Mouse (Mus musculus): ENCODE results near the gene Tmx4. TPM values are rescaled to one million over a fixed set of nuclear protein-coding genes. Genes with fewer than 3 reads are reported as not detected.
"Not testable (repeated sequence)": the region's sequence is repeated elsewhere in the genome, so short reads cannot be mapped to it uniquely, and the experiment has no call there.

The Tmx4 gene
- polyA plus RNA-seq, 1 experiment from 2014 or later: 22.2 TPM

GRCm38 (mm10) chr2:134640398-134640797, 3.5 kb downstream of the Tmx4 start:
- H3K4me1 ChIP-seq (replicated peaks; ENCODE audit: control insufficient read depth, insufficient read depth, low read length): peaks cover 17% of the 10 kb centered on the region
- peaks cover 6% of the 10 kb centered on the region; the same call in 1 of the 2 replicates for H3K36me3 ChIP-seq (ENCODE audit: control insufficient read depth, insufficient read depth, low read length)
- no peak overlapping the region for H3K27ac ChIP-seq (ENCODE audit: low read depth)
- H3K9ac ChIP-seq (ENCODE audit: low read length): no peak overlapping the region
- H3K9me3 ChIP-seq (ENCODE audit: control insufficient read depth, low read length): no peaks in the 10 kb centered on the region
- H3K4me2 ChIP-seq (ENCODE audit: low read length): no peak overlapping the region
- ATAC-seq (replicated peaks; ENCODE audit: low FRiP score, low TSS enrichment, low read depth): no peak
- 90% methylated on average over 1 of the region's 1 CpGs for WGBS
- no peaks in the 10 kb centered on the region for H3K27me3 ChIP-seq (replicated peaks; ENCODE audit: control insufficient read depth, insufficient read depth, low read length)
- H3K4me3 ChIP-seq (ENCODE audit: low read depth, low read length): no peak overlapping the region
- DNase-seq (ENCODE audit: low spot score): no peak

- not testable (repeated sequence) for H3K4me1 ChIP-seq (replicated peaks; ENCODE audit: control insufficient read depth, insufficient read depth, low read length); H3K36me3 ChIP-seq (ENCODE audit: control insufficient read depth, insufficient read depth, low read length); H3K4me2 ChIP-seq (ENCODE audit: low read length); H3K27me3 ChIP-seq (replicated peaks; ENCODE audit: control insufficient read depth, insufficient read depth, low read length); H3K9ac ChIP-seq (ENCODE audit: low read length); ATAC-seq (replicated peaks; ENCODE audit: low FRiP score, low TSS enrichment, low read depth); DNase-seq (ENCODE audit: low spot score); H3K4me3 ChIP-seq (ENCODE audit: low read depth, low read length); H3K27ac ChIP-seq (ENCODE audit: low read depth); H3K9me3 ChIP-seq (ENCODE audit: control insufficient read depth, low read length)
- 95% methylated on average over 1 of the region's 2 CpGs for WGBS
Measured at GRCm38 (mm10) chr2:134628541-134628940, 15.4 kb downstream of the Tmx4 start.

- ATAC-seq (replicated peaks; ENCODE audit: low FRiP score, low TSS enrichment, low read depth): no peak
- no peak for DNase-seq (ENCODE audit: low spot score)
- Histone ChIP-seq H3K4me2 (ENCODE audit: low read length) (no peak overlapping the region), H3K9me3 (ENCODE audit: control insufficient read depth, low read length) (peaks cover 6% of the 10 kb centered on the region; the same call in 1 of the 2 replicates), H3K4me1 (replicated peaks; ENCODE audit: control insufficient read depth, insufficient read depth, low read length) (no peaks in the 10 kb centered on the region), H3K9ac (ENCODE audit: low read length) (no peak overlapping the region), H3K27me3 (replicated peaks; ENCODE audit: control insufficient read depth, insufficient read depth, low read length) (no peaks in the 10 kb centered on the region), H3K36me3 (ENCODE audit: control insufficient read depth, insufficient read depth, low read length) (peaks cover 5% of the 10 kb centered on the region; the same call in 1 of the 2 replicates), H3K4me3 (ENCODE audit: low read depth, low read length) (no peak overlapping the region), H3K27ac (ENCODE audit: low read depth) (no peak overlapping the region)
Measured at GRCm38 (mm10) chr2:134604935-134605334, 39.0 kb downstream of the Tmx4 start.

GRCm38 (mm10) chr2:134591081-134591694, 52.8 kb downstream of the Tmx4 start:
- WGBS: 89% methylated on average over 6 of the region's 6 CpGs
- no peak overlapping the region for H3K4me2 ChIP-seq (ENCODE audit: low read length)
- DNase-seq (ENCODE audit: low spot score): no peak
- no peaks in the 10 kb centered on the region for H3K9me3 ChIP-seq (ENCODE audit: control insufficient read depth, low read length)
- H3K9ac ChIP-seq (ENCODE audit: low read length): no peak overlapping the region
- no peak overlapping the region for H3K27ac ChIP-seq (ENCODE audit: low read depth)
- 0 out of 2 replicates have a peak, but pooled peaks cover 6% of the 10 kb centered on the region for H3K36me3 ChIP-seq (ENCODE audit: control insufficient read depth, insufficient read depth, low read length)
- H3K27me3 ChIP-seq (replicated peaks; ENCODE audit: control insufficient read depth, insufficient read depth, low read length): no peaks in the 10 kb centered on the region
- H3K4me3 ChIP-seq (ENCODE audit: low read depth, low read length): no peak overlapping the region
- no peak for ATAC-seq (replicated peaks; ENCODE audit: low FRiP score, low TSS enrichment, low read depth)
- H3K4me1 ChIP-seq (replicated peaks; ENCODE audit: control insufficient read depth, insufficient read depth, low read length): no peaks in the 10 kb centered on the region

GRCm38 (mm10) chr2:134585243-134585642, 58.7 kb downstream of the Tmx4 start:
- no peaks in the 10 kb centered on the region for H3K9me3 ChIP-seq (ENCODE audit: control insufficient read depth, low read length)
- no peaks in the 10 kb centered on the region for H3K4me1 ChIP-seq (replicated peaks; ENCODE audit: control insufficient read depth, insufficient read depth, low read length)
- no peak overlapping the region for H3K27ac ChIP-seq (ENCODE audit: low read depth)
- H3K27me3 ChIP-seq (replicated peaks; ENCODE audit: control insufficient read depth, insufficient read depth, low read length): no peaks in the 10 kb centered on the region
- no peak overlapping the region for H3K9ac ChIP-seq (ENCODE audit: low read length)
- no peaks in the 10 kb centered on the region for H3K36me3 ChIP-seq (ENCODE audit: control insufficient read depth, insufficient read depth, low read length)
- DNase-seq (ENCODE audit: low spot score): no peak
- H3K4me2 ChIP-seq (ENCODE audit: low read length): no peak overlapping the region
- 64% methylated on average over 4 of the region's 4 CpGs for WGBS
- H3K4me3 ChIP-seq (ENCODE audit: low read depth, low read length): no peak overlapping the region
- ATAC-seq (replicated peaks; ENCODE audit: low FRiP score, low TSS enrichment, low read depth): no peak

GRCm38 (mm10) chr2:134559422-134559821, 84.5 kb downstream of the Tmx4 start:
- Histone ChIP-seq H3K9ac (ENCODE audit: low read length) (no peak overlapping the region), H3K27ac (ENCODE audit: low read depth) (no peak overlapping the region), H3K4me3 (ENCODE audit: low read depth, low read length) (no peak overlapping the region), H3K4me2 (ENCODE audit: low read length) (no peak overlapping the region), H3K4me1 (replicated peaks; ENCODE audit: control insufficient read depth, insufficient read depth, low read length) (no peaks in the 10 kb centered on the region), H3K27me3 (replicated peaks; ENCODE audit: control insufficient read depth, insufficient read depth, low read length) (no peaks in the 10 kb centered on the region), H3K9me3 (ENCODE audit: control insufficient read depth, low read length) (peaks cover 7% of the 10 kb centered on the region; the same call in 1 of the 2 replicates), H3K36me3 (ENCODE audit: control insufficient read depth, insufficient read depth, low read length) (no peaks in the 10 kb centered on the region)
- ATAC-seq (replicated peaks; ENCODE audit: low FRiP score, low TSS enrichment, low read depth) (no peak), DNase-seq (ENCODE audit: low spot score) (no peak)
- whole genome bisulfite sequencing: 74% methylated on average over 3 of the region's 3 CpGs

GRCm38 (mm10) chr2:134554221-134554727, 89.7 kb downstream of the Tmx4 start, which contains the start of gene Hao1:
Hao1 (minus strand) TSS chr2:134554368.
- Histone ChIP-seq H3K36me3 (ENCODE audit: control insufficient read depth, insufficient read depth, low read length) (no peaks in the 10 kb centered on the region), H3K4me2 (ENCODE audit: low read length) (no peak within 1 kb of the TSS), H3K9ac (ENCODE audit: low read length) (no peak within 1 kb of the TSS), H3K27ac (ENCODE audit: low read depth) (no peak within 1 kb of the TSS), H3K4me3 (ENCODE audit: low read depth, low read length) (no peak within 1 kb of the TSS), H3K27me3 (replicated peaks; ENCODE audit: control insufficient read depth, insufficient read depth, low read length) (no peaks in the 10 kb centered on the region), H3K4me1 (replicated peaks; ENCODE audit: control insufficient read depth, insufficient read depth, low read length) (no peaks in the 10 kb centered on the region), H3K9me3 (ENCODE audit: control insufficient read depth, low read length) (no peaks in the 10 kb centered on the region)
- DNase-seq (ENCODE audit: low spot score) (no peak), ATAC-seq (replicated peaks; ENCODE audit: low FRiP score, low TSS enrichment, low read depth) (no peak)
- 80% methylated on average over 8 of the region's 8 CpGs for WGBS

GRCm38 (mm10) chr2:134552358-134552757, 91.6 kb downstream of the Tmx4 start:
- no peak overlapping the region for H3K27ac ChIP-seq (ENCODE audit: low read depth)
- ATAC-seq (replicated peaks; ENCODE audit: low FRiP score, low TSS enrichment, low read depth) (no peak), DNase-seq (ENCODE audit: low spot score) (no peak)
- no peak overlapping the region for H3K9ac ChIP-seq (ENCODE audit: low read length)
- no peaks in the 10 kb centered on the region for H3K4me1 ChIP-seq (replicated peaks; ENCODE audit: control insufficient read depth, insufficient read depth, low read length)
- no peak overlapping the region for H3K4me2 ChIP-seq (ENCODE audit: low read length)
- H3K9me3 ChIP-seq (ENCODE audit: control insufficient read depth, low read length): no peaks in the 10 kb centered on the region
- no peaks in the 10 kb centered on the region for H3K27me3 ChIP-seq (replicated peaks; ENCODE audit: control insufficient read depth, insufficient read depth, low read length)
- H3K4me3 ChIP-seq (ENCODE audit: low read depth, low read length): no peak overlapping the region
- H3K36me3 ChIP-seq (ENCODE audit: control insufficient read depth, insufficient read depth, low read length): no peaks in the 10 kb centered on the region

- ATAC-seq (replicated peaks; ENCODE audit: low FRiP score, low TSS enrichment, low read depth): no peak
- Histone ChIP-seq H3K9ac (ENCODE audit: low read length) (no peak overlapping the region), H3K27me3 (replicated peaks; ENCODE audit: control insufficient read depth, insufficient read depth, low read length) (no peaks in the 10 kb centered on the region), H3K4me2 (ENCODE audit: low read length) (no peak overlapping the region), H3K4me3 (ENCODE audit: low read depth, low read length) (no peak overlapping the region), H3K4me1 (replicated peaks; ENCODE audit: control insufficient read depth, insufficient read depth, low read length) (no peaks in the 10 kb centered on the region), H3K27ac (ENCODE audit: low read depth) (no peak overlapping the region), H3K36me3 (ENCODE audit: control insufficient read depth, insufficient read depth, low read length) (no peaks in the 10 kb centered on the region), H3K9me3 (ENCODE audit: control insufficient read depth, low read length) (no peaks in the 10 kb centered on the region)
- 22% methylated on average over 4 of the region's 4 CpGs for WGBS
- DNase-seq (ENCODE audit: low spot score): peak; percentile 71
Measured at GRCm38 (mm10) chr2:134549770-134550169, 94.2 kb downstream of the Tmx4 start.
